Mouse (Mus musculus): ENCODE results near the gene Gm8180. TPM values are rescaled to one million over a fixed set of nuclear protein-coding genes. Genes with fewer than 3 reads are reported as not detected.
"Not testable (repeated sequence)": the region's sequence is repeated elsewhere in the genome, so short reads cannot be mapped to it uniquely, and the experiment has no call there.

The Gm8180 gene
- polyA plus RNA-seq, 1 experiment from 2014 or later = not detected

GRCm38 (mm10) chr14:43796069-43796904 is 11.7 kb upstream of the Gm8180 start:
- peak overlapping the region; percentile 43 for H3K4me2 ChIP-seq (ENCODE audit: low read length)
- no peaks in the 10 kb centered on the region for H3K36me3 ChIP-seq (ENCODE audit: insufficient read depth, low read length)
- H3K4me3 ChIP-seq (replicated peaks; ENCODE audit: low read depth, low read length) = 0 out of 2 replicates have a peak overlapping the region, but pooled peaks have one; percentile 5
- no peak overlapping the region for H3K27ac ChIP-seq
- ATAC-seq (replicated peaks; ENCODE audit: low FRiP score, low read depth) (peak; percentile 76), DNase-seq (ENCODE audit: low spot score) (no peak)
- H3K9me3 ChIP-seq (replicated peaks; ENCODE audit: low read length) = no peaks in the 10 kb centered on the region
- no peaks in the 10 kb centered on the region for H3K27me3 ChIP-seq (ENCODE audit: insufficient read depth, low read length)
- H3K9ac ChIP-seq (ENCODE audit: low read depth, low read length) = peak overlapping the region; percentile 4; the same call in 1 of the 2 replicates
- no peaks in the 10 kb centered on the region for H3K4me1 ChIP-seq (replicated peaks; ENCODE audit: insufficient read depth, low read length)
- no peak for TF ChIP-seq CTCF (IDR thresholded peaks at IDR 0.05; ENCODE audit: low read depth)
- WGBS = 10% methylated on average over 14 of the region's 14 CpGs

- 53% methylated on average over 5 of the region's 5 CpGs for WGBS
- not testable (repeated sequence) for ATAC-seq (replicated peaks; ENCODE audit: low FRiP score, low read depth); DNase-seq (ENCODE audit: low spot score)
Observed at GRCm38 (mm10) chr14:43793811-43794210, 9.3 kb upstream of the Gm8180 start.

GRCm38 (mm10) chr14:43747566-43747965 is 37.0 kb downstream of the Gm8180 start, which contains the start of gene Gm6526:
Gene Gm6526, plus strand, starts transcription at chr14:43747866.
- WGBS = 82% methylated on average over 4 of the region's 4 CpGs
- not testable (repeated sequence) for H3K4me3 ChIP-seq (replicated peaks; ENCODE audit: low read depth, low read length); H3K27me3 ChIP-seq (ENCODE audit: insufficient read depth, low read length); H3K9me3 ChIP-seq (replicated peaks; ENCODE audit: low read length); H3K27ac ChIP-seq; H3K9ac ChIP-seq (ENCODE audit: low read depth, low read length); H3K36me3 ChIP-seq (ENCODE audit: insufficient read depth, low read length); ATAC-seq (replicated peaks; ENCODE audit: low FRiP score, low read depth); H3K4me2 ChIP-seq (ENCODE audit: low read length); DNase-seq (ENCODE audit: low spot score); H3K4me1 ChIP-seq (replicated peaks; ENCODE audit: insufficient read depth, low read length)

More at GRCm38 (mm10) chr14:43793811-43794210, 9.3 kb upstream of the Gm8180 start:
- H3K36me3 ChIP-seq (ENCODE audit: insufficient read depth, low read length); H3K9me3 ChIP-seq (replicated peaks; ENCODE audit: low read length); H3K4me1 ChIP-seq (replicated peaks; ENCODE audit: insufficient read depth, low read length); H3K9ac ChIP-seq (ENCODE audit: low read depth, low read length); H3K4me3 ChIP-seq (replicated peaks; ENCODE audit: low read depth, low read length); H3K4me2 ChIP-seq (ENCODE audit: low read length); H3K27ac ChIP-seq; H3K27me3 ChIP-seq (ENCODE audit: insufficient read depth, low read length): not testable (repeated sequence)

Other genes with a start within 250 kb of the Gm8180 start
- gene Gm5799, start 241.2 kb downstream of the Gm8180 start, polyA plus RNA-seq (2015; fragmentation: Nextera tagmentation; extraction: Ambion mirVana) = 0.12 TPM in 1 of 2 replicates, not detected in the other
- gene Gm17654, start 205.6 kb downstream of the Gm8180 start, polyA plus RNA-seq (2015; fragmentation: Nextera tagmentation; extraction: Ambion mirVana) = not detected in 2 replicates
- gene Gm10375, start 176.7 kb downstream of the Gm8180 start, polyA plus RNA-seq (2015; fragmentation: Nextera tagmentation; extraction: Ambion mirVana) = not detected in 2 replicates
- gene Gm8165, start 107.5 kb downstream of the Gm8180 start, polyA plus RNA-seq (2015; fragmentation: Nextera tagmentation; extraction: Ambion mirVana) = 0.11 TPM in 1 of 2 replicates, not detected in the other
- 0.86 and 1.0 TPM in 2 replicates for gene Gm7324, start 86.9 kb downstream of the Gm8180 start, polyA plus RNA-seq (2015; fragmentation: Nextera tagmentation; extraction: Ambion mirVana)
- not detected in 2 replicates for gene Gm16506, start 57.3 kb downstream of the Gm8180 start, polyA plus RNA-seq (2015; fragmentation: Nextera tagmentation; extraction: Ambion mirVana)
- not detected in 2 replicates for gene Gm6526, start 36.9 kb downstream of the Gm8180 start, polyA plus RNA-seq (2015; fragmentation: Nextera tagmentation; extraction: Ambion mirVana)
- not detected in 2 replicates for gene Ear1, start 90.8 kb upstream of the Gm8180 start, polyA plus RNA-seq (2015; fragmentation: Nextera tagmentation; extraction: Ambion mirVana)
- gene Ear10, start 138.8 kb upstream of the Gm8180 start, polyA plus RNA-seq (2015; fragmentation: Nextera tagmentation; extraction: Ambion mirVana) = not detected in 2 replicates
- 16.9 and 17.2 TPM in 2 replicates for gene Gm8113, start 140.6 kb upstream of the Gm8180 start, polyA plus RNA-seq (2015; fragmentation: Nextera tagmentation; extraction: Ambion mirVana)
- gene Ang5, start 172.3 kb upstream of the Gm8180 start, polyA plus RNA-seq (2015; fragmentation: Nextera tagmentation; extraction: Ambion mirVana) = not detected in 2 replicates
- not detected in 2 replicates for gene Ang6, start 217.5 kb upstream of the Gm8180 start, polyA plus RNA-seq (2015; fragmentation: Nextera tagmentation; extraction: Ambion mirVana)

All from kidney, postnatal 0 days (tissue).